Mouse (Mus musculus): ENCODE measurements around the gene Lap3.

GRCm38 (mm10) chr5:45449206-45449605 is 44.0 kb upstream of the Lap3 start:
- TF ChIP-seq CTCF (IDR thresholded peaks at IDR 0.05; ENCODE audit: low read depth) (no peak), EP300 (IDR thresholded peaks at IDR 0.05; ENCODE audit: low read depth) (no peak)
